Mouse (Mus musculus): ENCODE results near the gene Cct8l1.

Gene Cct8l1

DNA sequence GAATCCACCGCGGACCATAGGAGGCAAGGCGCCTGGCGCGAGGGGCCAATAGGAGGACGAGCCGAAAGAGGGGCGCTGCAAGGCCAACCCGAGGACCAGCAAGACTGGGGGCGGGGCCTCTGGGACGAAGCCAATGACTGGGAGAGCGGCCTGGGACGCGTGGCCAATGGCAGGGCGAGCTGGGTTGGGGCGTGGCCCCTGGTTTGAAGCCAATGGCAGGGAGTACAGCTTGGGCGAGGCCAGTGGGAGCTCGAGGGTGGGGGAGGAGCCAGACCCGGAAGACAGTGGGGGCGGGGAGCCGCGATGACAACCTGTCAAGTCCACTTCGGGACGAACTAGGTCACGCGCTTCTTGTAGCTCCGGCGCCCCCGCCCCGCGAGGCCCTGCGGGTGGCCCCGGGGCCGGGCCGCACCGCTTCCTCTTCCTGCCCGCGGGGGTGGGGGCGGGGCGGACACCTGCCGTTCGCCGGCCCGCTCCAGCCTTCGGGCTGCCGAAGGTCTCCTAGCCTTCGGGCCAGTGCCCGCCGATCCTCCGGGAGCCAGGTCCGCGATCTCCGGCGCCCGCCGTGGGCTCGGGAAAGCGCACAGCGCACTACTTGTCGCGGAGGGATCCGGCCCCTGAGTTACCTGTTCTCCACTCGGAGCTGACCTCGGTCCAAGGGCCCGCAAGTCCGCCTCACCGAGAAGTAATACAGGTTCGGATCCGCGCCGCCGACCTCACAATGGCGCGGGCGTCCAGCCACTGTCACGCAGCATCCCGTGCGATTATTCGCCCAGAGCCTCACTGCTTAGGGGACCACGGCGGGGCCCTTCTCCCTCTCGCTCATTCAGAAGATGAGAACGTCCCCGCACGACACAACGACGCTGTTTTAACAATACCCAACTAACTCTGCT lies 13.9 kb downstream of the Cct8l1 start:
- ATAC-seq (ENCODE audit: insufficient number of reproducible peaks, low FRiP score, low TSS enrichment) = peak; percentile 82

DNA sequence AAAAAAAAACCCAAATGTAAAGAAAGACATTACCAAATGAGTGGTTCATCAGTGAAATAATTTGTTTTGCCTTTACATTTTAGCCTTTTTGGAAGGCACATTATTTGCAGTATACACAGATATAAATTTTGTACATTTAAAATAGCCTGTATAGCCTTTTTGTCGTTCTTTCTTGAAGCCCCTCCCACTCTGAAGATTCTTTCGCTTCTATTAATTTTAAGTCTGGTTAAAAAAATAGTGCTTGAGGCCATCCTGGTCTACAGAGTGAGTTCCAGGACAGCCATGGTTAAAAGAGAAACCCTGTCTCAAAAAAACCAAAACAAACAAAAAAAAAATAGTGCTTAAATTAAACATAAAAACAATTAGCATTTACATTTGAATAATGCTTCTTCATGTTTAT lies 14.8 kb downstream of the Cct8l1 start:
- ATAC-seq (ENCODE audit: insufficient number of reproducible peaks, low FRiP score, low TSS enrichment) = no peak

DNA sequence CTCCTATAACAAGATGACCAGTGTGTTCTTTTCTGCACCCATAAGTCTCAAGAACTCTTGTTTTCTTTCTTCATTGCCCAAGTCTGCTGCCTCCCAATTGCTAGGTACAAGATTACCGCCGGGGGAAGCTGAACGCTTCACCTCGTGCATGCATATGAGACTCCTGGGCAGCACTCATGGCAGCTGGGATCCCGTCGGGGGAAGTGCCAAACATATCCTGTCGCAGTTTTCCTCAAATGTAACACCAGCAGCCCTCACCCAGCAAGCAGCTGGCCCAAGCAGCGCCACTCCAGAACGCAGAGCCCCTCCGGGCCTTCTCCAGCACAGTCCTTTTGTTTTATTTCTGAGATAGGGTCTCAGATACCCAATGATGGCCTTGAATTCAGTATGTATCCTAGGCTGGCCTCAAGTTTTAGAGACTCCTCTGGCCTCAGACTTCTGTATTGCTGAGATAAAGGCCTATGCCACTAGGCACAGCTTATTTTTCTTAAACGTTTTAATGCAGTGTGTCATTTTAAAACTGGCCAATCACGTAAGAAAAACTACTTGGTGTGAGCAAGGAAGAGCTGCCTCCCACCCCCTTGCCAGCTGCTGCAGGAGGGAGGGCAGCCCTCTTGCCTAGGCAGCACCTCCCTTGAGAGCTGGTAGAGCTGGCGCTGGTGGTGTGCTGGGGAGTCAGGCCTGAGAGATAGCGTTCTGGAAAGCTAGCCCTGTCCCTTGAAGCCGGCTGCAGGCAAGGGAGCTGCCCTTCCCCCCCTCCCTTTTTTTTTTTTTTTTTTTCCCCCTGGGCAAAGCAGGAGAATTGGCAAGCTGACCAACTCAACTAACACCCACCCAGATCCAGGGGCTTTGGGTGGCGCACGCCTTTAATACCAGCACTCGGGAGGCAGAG lies 16.6 kb downstream of the Cct8l1 start:
- no peak for ATAC-seq (ENCODE audit: insufficient number of reproducible peaks, low FRiP score, low TSS enrichment)

GRCm38 (mm10) chr5:25533298-25533697 lies 17.4 kb downstream of the Cct8l1 start:
- ATAC-seq (ENCODE audit: insufficient number of reproducible peaks, low FRiP score, low TSS enrichment) = no peak

- ATAC-seq (ENCODE audit: insufficient number of reproducible peaks, low FRiP score, low TSS enrichment) = no peak
Measured at GRCm38 (mm10) chr5:25535566-25535965, 19.7 kb downstream of the Cct8l1 start.

DNA sequence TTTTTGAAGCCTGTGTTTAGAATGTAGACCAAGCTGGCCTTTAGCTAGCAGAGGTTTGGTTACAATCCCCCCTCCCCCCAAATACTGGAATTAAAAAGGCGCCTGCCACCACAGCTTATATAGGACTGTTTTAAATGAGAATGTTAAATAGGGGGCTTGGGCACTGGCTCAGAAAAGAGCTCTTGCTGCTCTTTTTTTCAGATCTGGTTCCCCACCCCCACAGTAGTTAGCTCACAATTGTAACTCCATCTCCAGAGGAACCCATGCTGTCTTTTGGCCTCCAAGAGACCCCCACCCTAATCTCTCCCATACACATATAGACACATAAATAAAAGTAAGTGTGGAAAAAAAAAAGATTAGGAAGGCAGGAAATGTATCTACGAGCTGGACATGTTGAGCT lies 20.6 kb downstream of the Cct8l1 start:
- no peak for ATAC-seq (ENCODE audit: insufficient number of reproducible peaks, low FRiP score, low TSS enrichment)

DNA sequence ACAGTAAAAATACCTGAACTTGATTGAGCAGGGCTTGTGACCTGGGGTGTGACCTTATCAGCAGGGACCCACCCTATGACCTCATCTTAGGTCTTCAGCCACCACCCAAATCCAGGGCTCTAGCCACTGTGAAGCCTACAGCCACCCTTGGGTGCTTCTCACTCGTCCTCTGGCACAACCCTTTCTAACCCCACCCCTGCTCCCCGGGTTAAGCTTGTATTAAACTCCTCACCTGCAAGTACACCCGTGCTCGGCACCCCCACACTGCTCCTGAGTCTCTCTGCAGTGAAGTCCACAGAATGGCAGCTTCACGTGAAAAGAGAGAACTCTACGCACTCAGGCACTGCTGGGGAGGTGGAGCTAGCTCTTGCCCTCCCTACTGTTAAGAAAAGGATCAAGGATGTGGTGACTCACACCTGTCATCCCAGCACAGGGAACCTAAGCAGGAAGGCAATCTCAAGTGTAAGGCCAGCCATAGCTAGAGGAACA lies 21.1 kb downstream of the Cct8l1 start:
- no peak for ATAC-seq (ENCODE audit: insufficient number of reproducible peaks, low FRiP score, low TSS enrichment)

DNA sequence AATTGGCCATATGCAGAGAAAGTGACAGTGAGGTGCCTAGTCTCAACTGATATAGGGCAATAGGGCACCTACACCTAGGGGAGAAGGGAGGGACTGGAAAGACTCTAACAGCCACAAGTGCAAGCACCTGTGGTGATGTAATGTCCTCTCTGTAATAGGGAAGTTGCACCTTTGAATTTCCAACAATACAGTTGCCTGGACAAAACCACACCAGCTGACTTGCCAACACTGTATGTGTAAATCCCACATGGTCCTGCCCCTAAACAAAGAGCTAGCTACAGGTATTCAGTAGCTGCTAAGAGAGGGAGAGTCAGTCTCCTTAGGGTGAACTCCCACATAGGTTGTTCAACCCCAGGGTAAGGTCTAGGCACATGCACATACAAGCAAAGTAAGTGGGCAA lies 24.5 kb downstream of the Cct8l1 start:
- no peak for ATAC-seq (ENCODE audit: insufficient number of reproducible peaks, low FRiP score, low TSS enrichment)

GRCm38 (mm10) chr5:25540921-25541320 lies 25.1 kb downstream of the Cct8l1 start:
- no peak for ATAC-seq (ENCODE audit: insufficient number of reproducible peaks, low FRiP score, low TSS enrichment)

DNA sequence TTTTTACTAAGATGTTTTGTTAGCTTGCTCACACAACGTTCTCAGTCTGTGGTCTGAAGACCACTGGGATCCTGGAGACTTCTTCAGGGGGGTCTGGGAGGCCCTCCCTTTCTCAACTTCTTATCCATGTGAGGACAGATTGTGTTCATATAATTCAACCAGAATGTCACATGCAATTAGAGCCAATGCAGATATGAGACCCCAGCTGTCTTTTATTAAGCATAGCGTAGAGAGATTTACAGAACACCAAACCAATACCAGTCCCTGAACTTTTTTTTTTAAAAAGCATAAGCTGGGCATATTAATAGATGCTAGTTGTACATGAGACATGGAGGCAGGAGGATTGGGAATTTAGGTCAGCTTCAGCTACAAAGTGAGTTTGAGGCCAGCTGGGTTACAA lies 25.8 kb downstream of the Cct8l1 start:
- ATAC-seq (ENCODE audit: insufficient number of reproducible peaks, low FRiP score, low TSS enrichment) = no peak

DNA sequence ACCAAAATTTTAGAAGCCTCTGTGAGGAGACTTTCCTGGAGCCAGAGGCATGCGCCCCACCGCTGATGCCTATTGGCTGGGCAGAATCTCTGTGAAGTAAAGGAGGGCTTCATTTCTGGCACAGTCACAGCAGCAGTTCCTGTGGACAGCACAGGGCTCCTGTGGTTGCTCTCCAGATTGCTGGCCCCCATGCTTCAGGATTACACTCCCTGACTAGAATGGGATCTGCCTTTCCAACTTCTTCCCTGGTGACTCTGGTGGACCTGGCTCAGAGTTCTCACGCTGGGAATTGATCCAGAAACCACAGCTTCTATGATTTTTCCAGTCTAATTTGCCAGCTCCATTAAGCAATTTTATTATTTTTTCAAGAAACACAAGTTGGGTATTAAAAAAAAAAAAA lies 28.2 kb downstream of the Cct8l1 start:
- ATAC-seq (ENCODE audit: insufficient number of reproducible peaks, low FRiP score, low TSS enrichment) = no peak

- no peak for ATAC-seq (ENCODE audit: insufficient number of reproducible peaks, low FRiP score, low TSS enrichment)
Measured at GRCm38 (mm10) chr5:25544566-25544965, 28.7 kb downstream of the Cct8l1 start.

DNA sequence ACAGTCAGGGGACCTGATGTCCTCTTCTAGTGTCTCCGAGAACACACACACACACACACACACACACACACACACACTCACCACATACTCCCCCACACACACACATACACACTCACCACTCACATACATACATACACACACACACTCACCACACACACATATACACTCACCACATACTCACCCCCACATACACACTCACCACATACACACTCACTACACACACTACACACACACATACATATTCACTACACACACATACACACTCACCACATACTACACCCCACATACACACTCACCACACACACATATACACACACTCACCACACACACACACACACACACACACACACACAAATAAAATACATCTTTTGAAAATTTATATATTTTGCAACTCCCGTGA lies 31.0 kb downstream of the Cct8l1 start:
- no peak for ATAC-seq (ENCODE audit: insufficient number of reproducible peaks, low FRiP score, low TSS enrichment)

GRCm38 (mm10) chr5:25550912-25551311 lies 35.0 kb downstream of the Cct8l1 start:
- no peak for ATAC-seq (ENCODE audit: insufficient number of reproducible peaks, low FRiP score, low TSS enrichment)

DNA sequence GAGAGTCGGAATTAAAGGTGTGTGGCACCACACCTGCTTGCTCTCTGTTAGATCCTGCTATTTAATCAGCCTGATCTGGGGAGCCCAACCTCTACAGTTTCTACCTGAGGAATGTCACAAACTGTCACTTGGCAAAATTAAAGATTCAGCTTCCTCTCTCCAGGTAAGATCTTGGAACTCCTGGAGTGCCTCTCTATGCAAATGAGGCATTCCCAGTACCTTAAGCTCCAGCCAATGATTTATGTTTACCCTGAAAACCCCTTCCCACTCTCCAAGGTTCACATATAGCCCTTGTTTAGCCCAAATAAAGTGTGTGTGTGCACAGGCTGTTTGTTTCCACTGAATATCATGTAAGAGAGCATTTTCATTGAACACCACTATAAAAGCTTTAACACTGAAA lies 38.3 kb downstream of the Cct8l1 start:
- ATAC-seq (ENCODE audit: insufficient number of reproducible peaks, low FRiP score, low TSS enrichment) = no peak

- no peak for ATAC-seq (ENCODE audit: insufficient number of reproducible peaks, low FRiP score, low TSS enrichment)
Measured at GRCm38 (mm10) chr5:25554689-25555088, 38.8 kb downstream of the Cct8l1 start.

- no peak for ATAC-seq (ENCODE audit: insufficient number of reproducible peaks, low FRiP score, low TSS enrichment)
Measured at GRCm38 (mm10) chr5:25555684-25556083, 39.8 kb downstream of the Cct8l1 start.

DNA sequence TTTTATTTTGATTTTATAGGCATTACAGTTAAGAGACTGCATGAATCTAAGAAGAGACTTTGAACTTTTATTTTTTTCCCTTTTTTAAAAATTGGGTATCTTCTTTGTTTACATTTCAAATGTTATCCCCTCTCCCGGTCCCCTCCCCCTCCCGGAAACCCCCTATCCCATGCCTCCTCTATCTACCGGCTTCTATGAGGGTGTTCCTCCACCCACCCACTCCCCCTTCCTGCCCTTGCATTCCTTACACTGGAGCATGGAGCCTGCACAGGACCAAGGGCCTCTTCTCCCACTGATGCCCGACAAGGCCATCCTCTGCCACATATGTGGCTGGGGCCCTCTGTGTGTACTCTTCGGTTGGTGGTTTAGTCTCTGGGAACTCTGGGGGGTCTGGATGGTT lies 40.5 kb downstream of the Cct8l1 start:
- ATAC-seq (ENCODE audit: insufficient number of reproducible peaks, low FRiP score, low TSS enrichment) = no peak
